7 mouse cellular contexts compared by ENCODE assay signal in the genomic region with DNA sequence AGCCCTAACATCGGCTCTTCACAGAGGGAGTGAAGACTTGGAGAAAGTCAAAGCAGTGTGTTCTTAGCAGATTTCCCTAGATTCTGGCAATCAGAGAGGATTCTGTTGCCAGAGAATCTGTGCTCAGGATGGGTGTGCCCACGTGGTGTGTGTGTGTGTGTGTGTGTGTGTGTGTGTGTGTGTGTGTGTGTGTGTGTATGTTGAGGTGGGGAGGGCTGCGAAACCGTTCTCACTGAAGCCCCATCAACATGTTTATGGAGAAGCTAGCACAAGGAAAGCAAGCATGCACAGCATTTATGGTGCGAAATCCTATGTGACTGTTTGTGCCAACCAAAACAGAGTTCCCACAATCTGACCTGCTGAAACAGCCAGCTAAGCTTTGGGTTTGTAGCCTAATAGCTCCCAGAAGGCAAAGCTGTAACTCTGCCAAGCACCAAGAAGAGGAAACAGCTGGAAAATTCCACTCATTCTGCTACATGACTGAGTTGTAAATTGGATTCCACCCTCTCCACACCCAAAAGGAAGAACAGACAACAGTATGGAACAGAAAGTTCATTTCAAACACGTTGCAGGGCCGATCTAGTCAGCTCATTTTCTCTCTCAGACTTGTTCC. TPM values are rescaled to one million over a fixed set of nuclear protein-coding genes. Genes with fewer than 3 reads are reported as not detected.
DNase-seq lines count a peak whose midpoint lies in the region; ATAC-seq and TF ChIP-seq lines count a peak whose summit lies in the region.

No protein-coding gene starts in this region.

- 0 out of 2 replicates have a peak, but pooled peaks have one; percentile 48 for TF ChIP-seq POLR2A in heart, adult 2 months (IDR thresholded peaks at IDR 0.05; ENCODE audit: insufficient read depth, low read depth, low read length)

- peak; percentile 84 for ATAC-seq in lung, embryonic 16.5 days (ENCODE audit: low read depth)
- ATAC-seq in hindbrain, embryonic 16.5 days, result no peak
- no peak for ATAC-seq in activated CD4-positive, CD25-positive, alpha-beta regulatory T cell, adult 4 months

- peak overlapping the region; percentile 33 for H3K9ac ChIP-seq in heart, adult 2 months (ENCODE audit: low read depth, low read length)
- no peak overlapping the region for H3K9ac ChIP-seq in lung, embryonic 16.5 days (ENCODE audit: low read length)
- no peak overlapping the region for H3K9ac ChIP-seq in hindbrain, embryonic 16.5 days (ENCODE audit: low read depth, low read length)

- intact Hi-C loops in heart, adult 2 months (cut with DNase I), result loop anchor here (1.0 to 2.0 kb wide), 2 partner anchors 12 to 26 kb away; no protein-coding TSS in a partner anchor

- 0 out of 2 replicates have a peak overlapping the region, but pooled peaks have one; percentile 3 for H3K4me2 ChIP-seq in lung, embryonic 16.5 days (ENCODE audit: low read depth, low read length)
- H3K4me2 ChIP-seq in hindbrain, embryonic 16.5 days (ENCODE audit: low read length), result no peak overlapping the region

- H3K36me3 ChIP-seq in heart, adult 2 months (ENCODE audit: control insufficient read depth, insufficient read depth, low read length), result peaks cover 12% of the 10 kb centered on the region
- peaks cover 11% of the 10 kb centered on the region; the same call in 1 of the 2 replicates for H3K36me3 ChIP-seq in lung, embryonic 16.5 days (ENCODE audit: control insufficient read depth, insufficient read depth, low read length)
- no peaks in the 10 kb centered on the region for H3K36me3 ChIP-seq in hindbrain, embryonic 16.5 days (ENCODE audit: control insufficient read depth, insufficient read depth, low read length)

- H3K9me3 ChIP-seq in lung, embryonic 16.5 days (ENCODE audit: control insufficient read depth, low read length), result no peaks in the 10 kb centered on the region
- H3K9me3 ChIP-seq in hindbrain, embryonic 16.5 days (ENCODE audit: control insufficient read depth, low read length), result no peaks in the 10 kb centered on the region

- no peaks in the 10 kb centered on the region for H3K27me3 ChIP-seq in heart, adult 2 months (ENCODE audit: control insufficient read depth, insufficient read depth, low read length)
- H3K27me3 ChIP-seq in lung, embryonic 16.5 days (ENCODE audit: control insufficient read depth, insufficient read depth, low read depth, low read length), result no peaks in the 10 kb centered on the region
- H3K27me3 ChIP-seq in hindbrain, embryonic 16.5 days (replicated peaks; ENCODE audit: control insufficient read depth, insufficient read depth, low read length), result no peaks in the 10 kb centered on the region

- peaks cover 2% of the 10 kb centered on the region for H3K4me1 ChIP-seq in heart, adult 2 months (ENCODE audit: control insufficient read depth, insufficient read depth, low read length)
- H3K4me1 ChIP-seq in lung, embryonic 16.5 days (replicated peaks; ENCODE audit: control insufficient read depth, insufficient read depth, low read length), result peaks cover 7% of the 10 kb centered on the region
- no peaks in the 10 kb centered on the region for H3K4me1 ChIP-seq in hindbrain, embryonic 16.5 days (ENCODE audit: control insufficient read depth, insufficient read depth, low read depth, low read length)

- TF ChIP-seq CTCF in heart, adult 2 months (IDR thresholded peaks at IDR 0.05), result no peak

- H3K79me2 ChIP-seq in heart, adult 2 months (replicated peaks; ENCODE audit: control insufficient read depth, insufficient read depth, low read length), result no peaks in the 10 kb centered on the region

- 0 out of 2 replicates have a peak, but pooled peaks have one; percentile 25 for TF ChIP-seq EP300 in heart, adult 2 months (IDR thresholded peaks at IDR 0.05; ENCODE audit: insufficient read depth, low read depth, low read length)

- H3K27ac ChIP-seq in heart, adult 2 months, result peak overlapping the region; percentile 87
- H3K27ac ChIP-seq in lung, embryonic 16.5 days (ENCODE audit: low read length), result peak overlapping the region; percentile 61
- no peak overlapping the region; the same call in 1 of the 2 replicates for H3K27ac ChIP-seq in hindbrain, embryonic 16.5 days (ENCODE audit: low read depth, low read length)

- 17% methylated on average over 7 of the region's 7 CpGs for WGBS in heart, adult 2 months
- WGBS in lung, embryonic 16.5 days, result 30% methylated on average over 7 of the region's 7 CpGs
- 64% methylated on average over 7 of the region's 7 CpGs for WGBS in hindbrain, embryonic 16.5 days

- H3K4me3 ChIP-seq in heart, adult 2 months, result peak overlapping the region; percentile 23; the same call in 1 of the 2 replicates
- H3K4me3 ChIP-seq in lung, embryonic 16.5 days (ENCODE audit: low read length), result no peak overlapping the region
- H3K4me3 ChIP-seq in hindbrain, embryonic 16.5 days (ENCODE audit: low read length), result no peak overlapping the region

- peak; percentile 96 for DNase-seq in NIH3T3 (ENCODE audit: low read depth)
- DNase-seq in adrenal gland, adult 8-10 months, result peak; percentile 60
- DNase-seq in heart, adult 2 months, result peak; percentile 75 to 87
- DNase-seq in kidney, postnatal 10 days, result peak; percentile 79

RNA-seq across cellular contexts. Expression of gene S100a10, which starts 13.7 kb away (rescaled TPM):
- 100 to 1,000 TPM; 108 to 159 (median 130) TPM for total RNA-seq in adrenal gland, adult 8-10 months (2022)
- 10 to 100 TPM; 70.5 to 93.9 TPM for total RNA-seq in heart, adult 2 months (2021)
- 41.9 and 47.3 TPM in 2 replicates for polyA plus RNA-seq in heart, adult 2 months (2012; rRNA removed)
- polyA plus RNA-seq in lung, embryonic 16.5 days (2015; fragmentation: Nextera tagmentation; extraction: Ambion mirVana), result 320 and 322 TPM in 2 replicates
- 198 and 202 TPM in 2 replicates for polyA plus RNA-seq in hindbrain, embryonic 16.5 days (2015; fragmentation: Nextera tagmentation; extraction: Ambion mirVana)
- 1,000 to 10,000 TPM; 1,196 to 1,341 TPM for polyA plus RNA-seq in activated CD4-positive, CD25-positive, alpha-beta regulatory T cell, adult 4 months (2017; shearing (Covaris generic))

RNA-seq across cellular contexts. Expression of gene S100a11, which starts 48.2 kb away (rescaled TPM):
- total RNA-seq in adrenal gland, adult 8-10 months (2022), result 100 to 1,000 TPM; 161 to 194 (median 182) TPM
- 10 to 100 TPM; 72.5 to 73.7 TPM for total RNA-seq in heart, adult 2 months (2021)
- polyA plus RNA-seq in heart, adult 2 months (2012; rRNA removed), result 89.9 and 99.1 TPM in 2 replicates
- polyA plus RNA-seq in lung, embryonic 16.5 days (2015; fragmentation: Nextera tagmentation; extraction: Ambion mirVana), result 1,535 and 1,592 TPM in 2 replicates
- 173 and 217 TPM in 2 replicates for polyA plus RNA-seq in hindbrain, embryonic 16.5 days (2015; fragmentation: Nextera tagmentation; extraction: Ambion mirVana)
- polyA plus RNA-seq in activated CD4-positive, CD25-positive, alpha-beta regulatory T cell, adult 4 months (2017; shearing (Covaris generic)), result 1,000 to 10,000 TPM; 1,103 to 1,136 TPM
